Mouse (Mus musculus) heart, postnatal 10 days (tissue): ENCODE measurements around the gene Ear10. TPM values are rescaled to one million over a fixed set of nuclear protein-coding genes. Genes with fewer than 3 reads are reported as not detected.
"Not testable (repeated sequence)": the region's sequence is repeated elsewhere in the genome, so short reads cannot be mapped to it uniquely, and the experiment has no call there.

ENCODE experiments used
- DNase-seq, 2 experiments: peaks; one replicate each; pipeline ENCODE4 v3.0.0; 2021
- intact Hi-C: fragments of 180-260 bp; cut with DNase I; formaldehyde crosslinking; loops from one replicate; pipeline ENCODE4 v1.15.1; 2025
- total RNA-seq, 2 experiments: library from RNA; stranded (reverse); gene quantifications; 2 replicates each; pipeline ENCODE4 v1.2.3; 2021

Ear10 gene
- total RNA-seq: not detected

- intact Hi-C loops, DNase-seq: not testable (repeated sequence)
Measured at GRCm38 (mm10) chr14:43923459-43923858, at the start of gene Ear10. Gene Ear10 (minus strand): TSS chr14:43923559.

- intact Hi-C loops, DNase-seq: not testable (repeated sequence)
Measured at GRCm38 (mm10) chr14:43956769-43957168, 33.4 kb upstream of the Ear10 start, which contains the start of gene Ang5. Gene Ang5 (plus strand): TSS chr14:43957069.

DNA sequence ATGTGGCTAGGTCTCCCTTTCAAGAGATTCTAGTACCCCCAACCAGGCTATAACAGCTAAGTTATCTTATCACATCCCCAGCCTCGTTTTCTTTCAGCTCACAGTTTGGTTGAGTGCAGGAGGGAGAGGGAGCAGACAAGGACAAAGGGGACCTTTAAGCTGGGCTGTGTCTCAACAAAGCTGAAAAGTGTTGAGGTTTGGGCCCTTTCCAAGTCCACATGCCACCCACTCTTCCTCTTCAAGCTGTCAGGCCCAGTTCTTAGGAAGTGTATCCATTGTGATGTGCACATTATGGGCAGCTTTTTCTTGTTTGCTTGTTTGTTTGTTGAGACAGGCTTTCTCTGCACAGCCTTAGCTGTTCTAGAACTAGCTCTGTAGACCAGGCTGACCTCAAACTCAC is 31.7 kb upstream of the Ear10 start:
- intact Hi-C loops, DNase-seq: not testable (repeated sequence)

GRCm38 (mm10) chr14:43953382-43953781 is 30.0 kb upstream of the Ear10 start:
- intact Hi-C loops, DNase-seq: not testable (repeated sequence)

GRCm38 (mm10) chr14:43933399-43933798 is 10.0 kb upstream of the Ear10 start:
- intact Hi-C loops: loop anchor here (5.0 kb wide), 1 partner anchor 49 kb away; no protein-coding TSS in a partner anchor
- not testable (repeated sequence) for DNase-seq

GRCm38 (mm10) chr14:43932991-43933390 is 9.6 kb upstream of the Ear10 start:
- intact Hi-C loops: loop anchor here (5.0 kb wide), 1 partner anchor 49 kb away; no protein-coding TSS in a partner anchor
- peak; percentile 30 to 49 for DNase-seq

DNA sequence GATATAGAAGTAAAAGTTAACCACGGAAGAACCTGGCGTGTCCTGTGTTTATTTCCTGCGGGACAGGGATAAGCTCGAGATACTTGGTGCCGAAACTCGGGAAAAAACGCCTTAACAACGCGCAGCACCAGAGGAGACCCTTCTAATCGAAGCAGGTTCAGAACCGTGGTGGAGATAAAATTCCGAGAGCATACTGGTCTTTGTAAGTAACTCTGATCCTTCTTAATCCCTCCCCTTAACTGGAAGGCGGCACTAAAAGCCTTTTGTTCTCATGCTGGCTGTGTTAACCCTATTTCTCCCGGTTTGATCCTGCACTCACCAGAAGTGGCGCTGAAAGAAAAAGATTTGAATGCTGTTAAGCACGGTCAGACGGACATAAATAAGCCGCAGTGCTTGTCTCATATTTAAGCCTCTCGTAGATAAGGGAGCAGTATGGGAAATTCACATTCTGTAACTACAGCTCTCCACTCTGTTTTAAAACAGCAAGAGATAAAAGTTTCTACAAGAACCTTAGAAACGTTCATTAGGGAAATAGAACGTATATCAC is 2.1 kb upstream of the Ear10 start:
- DNase-seq, intact Hi-C loops: not testable (repeated sequence)

DNA sequence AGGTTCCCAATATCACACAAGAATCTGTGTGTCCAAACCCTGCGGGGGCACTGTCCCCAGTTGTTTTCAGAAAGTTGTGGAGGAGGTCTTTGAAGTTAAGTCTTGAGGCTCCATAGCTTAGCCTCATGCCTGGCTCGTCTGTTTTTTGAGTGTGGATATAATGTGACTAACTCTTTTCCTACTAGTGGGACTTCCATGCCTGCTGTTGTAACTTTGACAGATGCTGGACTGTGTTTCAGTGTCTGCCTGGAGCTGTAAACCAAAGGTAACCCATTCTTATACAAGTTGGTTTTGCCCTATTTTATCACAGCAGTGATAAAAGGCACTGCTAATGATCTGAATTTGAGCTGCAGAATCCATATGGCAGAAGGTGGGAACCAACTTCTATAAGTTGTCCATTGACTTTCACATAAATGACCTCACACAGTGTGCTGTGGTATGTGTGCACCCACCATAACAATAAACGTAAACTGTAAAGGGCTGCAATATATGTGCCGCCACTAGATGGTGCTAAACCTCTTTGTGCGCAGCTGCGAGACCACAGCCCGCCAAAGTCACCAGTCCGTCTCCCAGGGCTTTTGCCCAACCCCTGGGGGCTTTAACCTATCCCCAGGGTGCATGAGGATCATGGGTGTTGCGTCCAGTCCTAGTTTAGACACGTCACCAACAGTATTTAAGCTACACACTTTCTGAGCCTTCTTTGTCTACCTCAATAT is 1.5 kb upstream of the Ear10 start, which contains the start of gene Gm8113:
TSS of gene Gm8113 (plus strand) at position 703 of the 716 bp plus-strand sequence.
- DNase-seq: peak; percentile 66 to 73
- intact Hi-C loops: not testable (repeated sequence)

DNA sequence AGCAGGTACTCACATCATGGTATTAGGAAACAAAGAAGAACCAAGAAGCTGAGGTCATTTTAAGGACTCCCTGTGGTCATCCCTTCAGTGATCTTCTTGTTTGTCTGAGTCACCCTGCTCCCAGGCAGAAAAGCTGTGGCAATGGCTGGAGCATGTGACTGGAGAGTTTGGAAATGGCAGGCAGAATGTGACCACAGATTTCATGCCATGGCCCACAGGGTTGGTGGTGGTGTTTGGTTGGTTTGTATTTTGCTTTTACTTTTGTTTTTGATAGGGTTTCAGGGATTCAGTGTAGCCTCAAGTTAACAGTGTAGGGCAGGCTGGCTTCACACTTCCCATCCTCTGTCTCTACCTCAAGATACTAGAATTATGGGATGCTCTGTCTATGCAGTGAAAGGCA is 5.1 kb downstream of the Ear10 start:
- intact Hi-C loops, DNase-seq: not testable (repeated sequence)

DNA sequence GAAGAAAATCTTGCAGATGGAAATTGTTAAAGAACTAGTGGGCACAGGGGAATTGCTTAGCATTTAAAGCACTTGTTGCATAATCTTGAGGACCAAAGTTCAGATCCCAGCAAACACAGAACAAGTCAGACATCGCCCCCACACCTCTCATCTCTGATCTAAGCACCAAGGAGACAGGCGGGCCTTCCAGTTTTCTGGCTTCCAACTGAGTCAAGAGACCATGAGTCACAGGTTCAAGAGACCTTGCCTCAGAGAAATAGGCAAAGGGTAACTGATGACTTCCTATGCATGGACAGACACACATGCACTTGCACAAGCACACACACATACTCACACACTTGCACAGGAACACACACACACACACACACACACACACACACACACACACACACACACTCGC is 24.8 kb downstream of the Ear10 start:
- DNase-seq, intact Hi-C loops: not testable (repeated sequence)

DNA sequence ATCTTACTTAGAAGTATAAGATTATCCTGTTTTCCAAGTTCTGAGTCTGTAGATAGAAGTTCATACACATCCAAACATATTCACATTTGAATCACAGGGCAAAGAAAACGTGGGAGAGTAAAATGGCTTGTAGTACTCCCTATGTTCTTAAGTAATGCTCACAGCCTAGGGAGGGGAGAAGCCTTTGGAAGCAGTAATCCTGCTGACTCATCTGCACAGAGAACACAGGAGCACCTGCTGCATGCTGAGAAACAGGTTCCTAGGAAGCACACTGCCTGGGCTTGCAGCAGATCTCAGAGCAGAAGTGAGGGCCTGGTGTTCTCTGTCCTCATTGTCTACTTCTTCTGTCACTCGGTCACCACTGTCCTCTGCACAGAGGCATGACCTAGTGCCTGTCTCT is 28.0 kb downstream of the Ear10 start:
- DNase-seq, intact Hi-C loops: not testable (repeated sequence)

DNA sequence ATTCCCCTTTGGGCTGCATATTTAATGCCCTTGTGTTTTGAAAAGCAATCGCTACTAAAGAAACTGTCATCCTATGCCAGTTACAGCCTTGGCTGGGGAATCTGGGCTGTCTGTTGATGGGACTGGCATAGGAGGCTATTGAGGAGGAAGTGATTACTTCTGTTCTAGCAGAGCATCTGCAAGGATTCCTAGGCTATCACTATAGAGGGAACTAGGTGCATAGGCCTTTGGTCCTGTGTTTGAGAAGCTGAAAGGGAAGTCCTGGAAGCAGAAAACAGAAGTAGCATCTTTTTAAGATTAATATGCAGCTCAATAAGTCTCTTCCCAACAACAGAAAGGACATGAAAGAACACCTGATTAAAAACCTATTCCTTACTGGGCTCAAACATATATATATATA is 32.1 kb downstream of the Ear10 start:
- intact Hi-C loops, DNase-seq: not testable (repeated sequence)

DNA sequence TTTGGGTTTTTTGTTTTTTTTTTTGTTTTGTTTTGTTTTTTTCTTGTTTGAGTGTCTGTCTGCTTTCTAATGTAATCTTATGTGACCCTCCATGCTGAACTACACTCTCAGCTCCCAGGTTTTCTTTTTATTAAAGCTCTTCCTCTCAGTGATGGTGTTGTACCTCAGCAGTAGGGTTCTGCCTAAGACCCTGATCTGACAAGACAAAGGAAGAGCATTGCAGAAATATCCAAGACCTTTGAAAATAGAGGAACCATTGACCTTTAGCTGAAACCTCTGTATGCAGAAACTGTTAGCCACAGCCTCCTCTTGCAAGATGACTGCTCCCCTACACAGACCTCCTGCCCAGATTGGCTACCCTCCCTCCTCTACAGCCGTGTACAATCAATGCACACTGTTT is 37.1 kb downstream of the Ear10 start:
- intact Hi-C loops, DNase-seq: not testable (repeated sequence)

GRCm38 (mm10) chr14:43879966-43880545 is 43.3 kb downstream of the Ear10 start:
- DNase-seq, intact Hi-C loops: not testable (repeated sequence)

DNA sequence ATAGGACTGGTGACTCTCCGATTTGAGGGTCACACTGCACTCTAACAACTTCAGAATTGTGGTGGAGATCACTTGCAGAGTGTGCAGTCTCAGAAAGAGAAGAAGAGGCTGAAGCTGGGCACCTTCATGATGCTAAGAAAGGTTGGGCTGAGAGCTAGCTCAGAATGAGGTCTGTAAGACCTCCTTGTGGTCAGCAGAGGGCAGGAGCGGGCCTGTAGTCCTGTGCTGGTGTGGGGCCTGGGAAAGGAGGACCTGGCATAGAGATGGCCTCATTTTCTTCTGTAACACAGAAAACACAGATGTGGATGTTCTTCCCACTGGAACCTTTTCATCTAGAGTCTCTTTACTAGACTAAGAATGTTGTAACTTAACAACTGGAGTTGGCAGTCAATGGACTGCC is 45.6 kb downstream of the Ear10 start:
- intact Hi-C loops, DNase-seq: not testable (repeated sequence)

GRCm38 (mm10) chr14:43875417-43875816 is 47.9 kb downstream of the Ear10 start, which contains the start of gene Ear1:
Gene Ear1 (minus strand): TSS chr14:43875517.
- DNase-seq, intact Hi-C loops: not testable (repeated sequence)

GRCm38 (mm10) chr14:43874862-43875261 is 48.5 kb downstream of the Ear10 start:
- intact Hi-C loops: not testable (repeated sequence)

More at GRCm38 (mm10) chr14:43874862-43875261, 48.5 kb downstream of the Ear10 start:
- DNase-seq: not testable (repeated sequence)
